8 mouse cellular contexts compared by ENCODE assay signal in genomic region chr9:20607100-20607974, GRCm38 (mm10). TPM values are rescaled to one million over a fixed set of nuclear protein-coding genes. Genes with fewer than 3 reads are reported as not detected.
A peak's percentile ranks its signal among the peaks of the same experiment; 100 is the strongest.
DNase-seq lines count a peak whose midpoint lies in the region; ATAC-seq lines count a peak whose summit lies in the region.

No protein-coding gene starts in this region.

- DNase-seq in R1 (ENCODE audit: low read depth, low spot score): peak; percentile 95
- DNase-seq in cerebellum, postnatal 25 days: peak; percentile 90 to 97
- peak; percentile 74 to 78 for DNase-seq in frontal cortex, postnatal 25 days (ENCODE audit: low spot score in 2 of 2)
- DNase-seq in hindbrain, embryonic 14.5 days (ENCODE audit: low spot score): peak; percentile 95
- peak; percentile 87 to 89 for DNase-seq in layer of hippocampus, postnatal 36 days
- DNase-seq in lung, postnatal 36 days: peak; percentile 91
- peak; percentile 97 for DNase-seq in retina, postnatal 1 day
- DNase-seq in urinary bladder, adult 18-20 months (ENCODE audit: low spot score in 2 of 2): peak; percentile 80 to 93

- peak overlapping the region; percentile 93 for H3K9ac ChIP-seq in hindbrain, embryonic 14.5 days

- H3K9me3 ChIP-seq in hindbrain, embryonic 14.5 days (ENCODE audit: control insufficient read depth, low read length): no peaks in the 10 kb centered on the region

- peak overlapping the region; percentile 77 for H3K4me3 ChIP-seq in hindbrain, embryonic 14.5 days (replicated peaks; ENCODE audit: low read length)

- under 1% methylated on average over 57 of the region's 57 CpGs for WGBS in hindbrain, embryonic 14.5 days

- H3K4me2 ChIP-seq in hindbrain, embryonic 14.5 days (replicated peaks): peak overlapping the region; percentile 84

- H3K4me1 ChIP-seq in hindbrain, embryonic 14.5 days (replicated peaks; ENCODE audit: control insufficient read depth, insufficient read depth, low read length): peaks cover 15% of the 10 kb centered on the region

- peak overlapping the region; percentile 99 for H3K27ac ChIP-seq in hindbrain, embryonic 14.5 days

- H3K27me3 ChIP-seq in hindbrain, embryonic 14.5 days (ENCODE audit: control insufficient read depth, insufficient read depth, low read length): no peaks in the 10 kb centered on the region

- ATAC-seq in hindbrain, embryonic 14.5 days (ENCODE audit: low FRiP score): peak; percentile 89

- peaks cover 17% of the 10 kb centered on the region for H3K36me3 ChIP-seq in hindbrain, embryonic 14.5 days (replicated peaks; ENCODE audit: control insufficient read depth, insufficient read depth)

RNA-seq across cellular contexts. Expression of gene Zfp846, which starts 26.2 kb away (rescaled TPM):
- 43.0 and 44.7 TPM in 2 replicates for polyA plus RNA-seq in hindbrain, embryonic 14.5 days (2014; fragmentation: Nextera tagmentation; extraction: Ambion mirVana)
- total RNA-seq in layer of hippocampus, postnatal 36 days (2021): 10 to 100 TPM; 23.9 to 24.8 TPM

RNA-seq across cellular contexts. Expression of gene Ubl5, which starts 35.3 kb away (rescaled TPM):
- polyA plus RNA-seq in hindbrain, embryonic 14.5 days (2014; fragmentation: Nextera tagmentation; extraction: Ambion mirVana): 414 and 480 TPM in 2 replicates
- 100 to 1,000 TPM; 295 to 327 TPM for total RNA-seq in layer of hippocampus, postnatal 36 days (2021)

RNA-seq across cellular contexts. Expression of gene Fbxl12, which starts 37.2 kb away (rescaled TPM):
- polyA plus RNA-seq in hindbrain, embryonic 14.5 days (2014; fragmentation: Nextera tagmentation; extraction: Ambion mirVana): 10.2 and 10.5 TPM in 2 replicates
- total RNA-seq in layer of hippocampus, postnatal 36 days (2021): 10 to 100 TPM; 19.6 to 22.6 TPM

RNA-seq across cellular contexts. Expression of gene Pin1, which starts 44.6 kb away (rescaled TPM):
- 64.5 and 64.6 TPM in 2 replicates for polyA plus RNA-seq in hindbrain, embryonic 14.5 days (2014; fragmentation: Nextera tagmentation; extraction: Ambion mirVana)
- total RNA-seq in layer of hippocampus, postnatal 36 days (2021): 10 to 100 TPM; 35.1 to 35.4 TPM

Comparison
In these comparisons a context has a peak if more than half of its experiments do, and no peak if none do; other contexts are left out.
1. Peak in every context shown above with its lines: DNase-seq, ATAC-seq, H3K4me3 ChIP-seq and H3K27ac ChIP-seq.